Mouse (Mus musculus) forebrain, embryonic 15.5 days (tissue): ENCODE data around the gene Wdr83. TPM values are rescaled to one million over a fixed set of nuclear protein-coding genes. Genes with fewer than 3 reads are reported as not detected.
A peak's percentile ranks its signal among the peaks of the same experiment; 100 is the strongest.
"Not testable (repeated sequence)": the region's sequence is repeated elsewhere in the genome, so short reads cannot be mapped to it uniquely, and the experiment has no call there.

Source experiments
- ATAC-seq: fragments of 200-750 bp; cut with Nextera tagmentation; replicated peaks from 2 replicates; pipeline ENCODE4 v1.8.0; 2017; ENCODE audit warnings: mild to moderate bottlenecking, moderate TSS enrichment, moderate library complexity
- H3K27ac ChIP-seq: fragments of 300-500 bp; sonication (generic); replicated peaks from 2 replicates; pipeline ENCODE4 v1.5.1; 2015; ENCODE audit warnings: mild to moderate bottlenecking, inconsistent platforms
- H3K27me3 ChIP-seq: fragments of 300-500 bp; sonication (generic); 2 replicates; pipeline ENCODE4 v1.6.1; 2015; ENCODE audit warnings: inconsistent platforms
- H3K36me3 ChIP-seq: fragments of 300-500 bp; sonication (generic); 2 replicates; pipeline ENCODE4 v1.6.1; 2015; ENCODE audit warnings: mild to moderate bottlenecking, inconsistent platforms
- H3K4me1 ChIP-seq: fragments of 300-500 bp; sonication (generic); 2 replicates; pipeline ENCODE4 v1.6.1; 2015; ENCODE audit warnings: inconsistent platforms
- H3K4me2 ChIP-seq: fragments of 300-500 bp; sonication (generic); replicated peaks from 2 replicates; pipeline ENCODE4 v1.6.1; 2015; ENCODE audit warnings: mild to moderate bottlenecking, inconsistent platforms
- H3K4me3 ChIP-seq: fragments of 300-500 bp; sonication (generic); 2 replicates; pipeline ENCODE4 v1.5.1; 2015; ENCODE audit warnings: mild to moderate bottlenecking, inconsistent platforms
- H3K9ac ChIP-seq: fragments of 300-500 bp; sonication (generic); replicated peaks from 2 replicates; pipeline ENCODE4 v1.6.1; 2015; ENCODE audit warnings: mild to moderate bottlenecking, inconsistent platforms
- H3K9me3 ChIP-seq: fragments of 300-500 bp; sonication (generic); 2 replicates; pipeline ENCODE4 v1.6.1; 2016; ENCODE audit warnings: inconsistent platforms
- WGBS: fragments of 180-500 bp; shearing (Covaris S2); methylation state at CpG from one replicate; pipeline ENCODE4 v1.1.7; 2015; ENCODE audit warnings: mixed read lengths; 5-methylcytosine and 5-hydroxymethylcytosine counted together
- polyA plus RNA-seq: library from polyadenylated mRNA; unstranded; fragments of >200 nt; fragmentation: Nextera tagmentation; extraction: Ambion mirVana; gene quantifications from 2 replicates; pipeline ENCODE4 v1.2.1, GENCODE M21; 2015

Gene Wdr83
- polyA plus RNA-seq, result 62.1 and 62.3 TPM in 2 replicates

GRCm38 (mm10) chr8:85081216-85081555 is at the start of gene Wdr83:
Wdr83 (minus strand) TSS chr8:85081306.
- H3K27me3 ChIP-seq, result no peaks in the 10 kb centered on the region
- 3% methylated on average over 9 of the region's 9 CpGs for WGBS
- H3K36me3 ChIP-seq, result peaks cover 19% of the 10 kb centered on the region
- peak within 1 kb of the TSS; percentile 77 for H3K4me3 ChIP-seq
- ATAC-seq, result peak; percentile 30; the same call in 1 of the 2 replicates
- H3K4me2 ChIP-seq, result peak within 1 kb of the TSS; percentile 96
- peak within 1 kb of the TSS; percentile 69 for H3K27ac ChIP-seq
- peaks cover 37% of the 10 kb centered on the region for H3K4me1 ChIP-seq
- H3K9ac ChIP-seq, result peak within 1 kb of the TSS; percentile 86
- no peaks in the 10 kb centered on the region for H3K9me3 ChIP-seq

GRCm38 (mm10) chr8:85123691-85124090 is 42.6 kb upstream of the Wdr83 start:
- Histone ChIP-seq H3K9ac (no peak overlapping the region), H3K4me1 (no peaks in the 10 kb centered on the region), H3K27ac (no peak overlapping the region), H3K27me3 (no peaks in the 10 kb centered on the region), H3K4me3 (no peak overlapping the region), H3K4me2 (no peak overlapping the region), H3K36me3 (no peaks in the 10 kb centered on the region), H3K9me3 (no peaks in the 10 kb centered on the region)
- no peak for ATAC-seq
- WGBS, result 90% methylated on average over 8 of the region's 8 CpGs

- no peak within 1 kb of the TSS for H3K4me2 ChIP-seq
- H3K27me3 ChIP-seq, result no peaks in the 10 kb centered on the region
- no peaks in the 10 kb centered on the region for H3K4me1 ChIP-seq
- H3K4me3 ChIP-seq, result no peak within 1 kb of the TSS
- no peak for ATAC-seq
- H3K9me3 ChIP-seq, result no peaks in the 10 kb centered on the region
- no peak within 1 kb of the TSS for H3K27ac ChIP-seq
- H3K9ac ChIP-seq, result no peak within 1 kb of the TSS
- WGBS, result 81% methylated on average over 3 of the region's 3 CpGs
- no peaks in the 10 kb centered on the region for H3K36me3 ChIP-seq
These were observed 41.9 kb upstream of the Wdr83 start, which contains the start of gene Zfp791 for GRCm38 (mm10) chr8:85122995-85123394. Zfp791 (minus strand) TSS chr8:85123095.

DNA sequence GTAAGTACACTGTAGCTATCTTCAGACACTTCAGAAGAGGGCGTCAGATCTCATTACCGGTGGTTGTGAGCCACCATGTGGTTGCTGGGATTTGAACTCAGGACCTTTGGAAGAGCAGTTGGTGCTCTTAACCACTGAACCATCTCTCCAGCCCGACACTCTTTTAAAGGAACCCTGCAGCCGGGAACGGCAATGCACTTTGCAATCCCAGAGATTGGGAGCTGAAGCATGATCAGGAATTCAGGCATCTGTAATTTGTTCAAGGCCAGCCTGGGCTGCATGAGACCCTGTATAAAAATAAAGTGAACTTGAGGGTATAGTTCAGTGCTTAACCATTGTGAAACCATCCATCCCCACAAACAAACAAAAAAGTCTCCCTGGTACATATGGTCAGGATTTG is 39.1 kb upstream of the Wdr83 start:
- H3K4me1 ChIP-seq, H3K27me3 ChIP-seq, H3K4me3 ChIP-seq, H3K36me3 ChIP-seq, H3K4me2 ChIP-seq, ATAC-seq, H3K9me3 ChIP-seq, H3K9ac ChIP-seq, H3K27ac ChIP-seq: not testable (repeated sequence)
- WGBS, result 78% methylated on average over 5 of the region's 5 CpGs

DNA sequence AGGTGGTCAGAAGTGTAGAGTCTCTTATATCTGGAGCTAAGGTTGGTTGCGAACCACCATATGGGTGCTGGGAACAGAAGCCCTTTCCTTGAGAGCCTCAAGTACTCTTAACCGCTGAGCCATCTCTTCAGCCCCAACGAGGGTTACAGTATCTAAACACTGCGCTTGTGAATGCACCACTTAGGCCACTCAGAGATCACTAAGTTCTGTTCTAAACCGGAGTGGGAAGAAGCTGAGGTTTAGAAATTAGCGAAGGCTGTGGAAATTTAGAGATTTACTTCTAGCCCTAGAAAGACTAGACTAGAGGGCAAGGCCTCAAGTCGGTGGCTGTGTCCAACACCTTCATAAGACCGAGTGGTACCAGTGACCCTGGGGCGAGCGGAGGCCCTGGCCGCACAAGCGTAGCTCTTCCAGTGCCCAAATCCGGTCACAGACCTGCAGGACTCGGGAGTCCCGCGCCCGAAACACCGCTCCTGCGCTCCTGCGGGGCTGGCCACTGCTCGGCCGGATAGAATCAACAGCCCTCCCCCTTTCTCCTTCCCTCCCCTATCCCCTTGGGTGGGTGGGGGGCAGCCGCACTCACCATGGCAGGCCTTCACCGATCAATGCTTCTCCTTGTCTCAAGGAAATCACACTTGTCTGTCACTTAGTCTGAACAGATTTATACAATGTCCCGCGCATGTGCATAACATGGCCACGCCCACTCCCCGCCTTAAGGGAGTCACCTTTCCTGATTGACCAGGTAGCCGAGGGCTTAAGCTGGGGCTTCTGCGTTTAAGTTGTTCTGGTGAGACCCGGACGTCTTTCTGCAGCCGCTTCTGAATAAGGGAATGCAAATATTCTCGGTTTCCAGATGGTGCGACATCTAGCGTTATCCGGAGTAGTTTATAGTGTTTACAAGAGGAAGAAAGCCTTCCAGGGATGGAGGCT is 38.2 kb upstream of the Wdr83 start:
- Histone ChIP-seq H3K4me3 (peak overlapping the region; percentile 65), H3K9me3 (no peaks in the 10 kb centered on the region), H3K36me3 (no peaks in the 10 kb centered on the region), H3K4me2 (peak overlapping the region; percentile 81), H3K27me3 (no peaks in the 10 kb centered on the region), H3K4me1 (no peaks in the 10 kb centered on the region), H3K27ac (peak overlapping the region; percentile 64), H3K9ac (peak overlapping the region; percentile 70)
- 7% methylated on average over 37 of the region's 37 CpGs for WGBS
- peak; percentile 93 for ATAC-seq

DNA sequence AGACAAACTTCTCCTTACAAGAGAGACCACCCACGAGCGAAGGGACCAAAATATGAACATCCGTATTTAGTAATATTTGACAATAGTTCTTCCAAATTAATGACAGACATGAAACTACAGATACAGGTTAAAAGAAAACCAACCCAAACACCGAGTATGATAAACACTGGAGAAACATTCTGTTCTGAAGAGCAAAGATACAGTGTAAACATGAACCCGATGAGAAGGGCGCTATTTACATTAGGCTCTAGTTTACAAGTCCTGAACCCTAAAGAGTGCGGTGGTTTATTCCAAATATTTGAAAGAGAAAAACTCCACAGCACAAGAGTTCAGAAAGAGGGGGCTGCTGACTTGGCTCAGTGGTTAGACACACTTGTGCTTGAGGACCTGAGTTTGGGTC is 35.9 kb upstream of the Wdr83 start:
- H3K27me3 ChIP-seq, result no peaks in the 10 kb centered on the region
- no peak overlapping the region for H3K9ac ChIP-seq
- ATAC-seq, result no peak
- 92% methylated on average over 7 of the region's 7 CpGs for WGBS
- no peak overlapping the region for H3K27ac ChIP-seq
- H3K36me3 ChIP-seq, result no peaks in the 10 kb centered on the region
- no peaks in the 10 kb centered on the region; the same call in 1 of the 2 replicates for H3K9me3 ChIP-seq
- no peaks in the 10 kb centered on the region for H3K4me1 ChIP-seq
- H3K4me2 ChIP-seq, result no peak overlapping the region
- H3K4me3 ChIP-seq, result no peak overlapping the region

GRCm38 (mm10) chr8:85115501-85115900 is 34.4 kb upstream of the Wdr83 start:
- ATAC-seq, result no peak
- WGBS, result 80% methylated on average over 4 of the region's 4 CpGs
- Histone ChIP-seq H3K27ac (no peak overlapping the region), H3K4me3 (no peak overlapping the region), H3K36me3 (peaks cover 14% of the 10 kb centered on the region; the same call in 1 of the 2 replicates), H3K4me1 (no peaks in the 10 kb centered on the region), H3K27me3 (no peaks in the 10 kb centered on the region), H3K9ac (no peak overlapping the region), H3K4me2 (no peak overlapping the region), H3K9me3 (no peaks in the 10 kb centered on the region; the same call in 1 of the 2 replicates)

DNA sequence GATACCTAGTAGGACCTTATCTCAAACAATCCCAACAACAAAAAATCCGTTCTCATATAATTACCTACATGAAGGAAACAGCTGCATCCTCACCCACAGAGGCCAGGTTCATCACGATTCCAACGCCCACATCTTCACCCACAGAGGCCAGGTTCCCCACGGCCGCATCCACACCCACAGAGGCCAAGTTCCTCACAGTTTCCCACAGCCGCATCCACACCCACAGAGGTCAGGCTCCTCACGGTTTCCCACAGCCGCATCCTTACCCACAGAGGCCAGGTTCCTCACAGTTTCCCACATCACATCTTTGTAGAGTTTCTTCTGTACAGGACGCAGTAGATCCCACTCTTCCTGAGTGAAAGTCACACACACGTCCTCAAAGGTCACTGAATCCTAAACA is 32.1 kb upstream of the Wdr83 start:
- H3K9me3 ChIP-seq, result no peaks in the 10 kb centered on the region; the same call in 1 of the 2 replicates
- peaks cover 26% of the 10 kb centered on the region for H3K36me3 ChIP-seq
- no peak overlapping the region for H3K4me3 ChIP-seq
- H3K27ac ChIP-seq, result no peak overlapping the region
- H3K9ac ChIP-seq, result no peak overlapping the region
- H3K27me3 ChIP-seq, result no peaks in the 10 kb centered on the region
- WGBS, result 95% methylated on average over 10 of the region's 10 CpGs
- ATAC-seq, result no peak
- no peak overlapping the region for H3K4me2 ChIP-seq
- H3K4me1 ChIP-seq, result no peaks in the 10 kb centered on the region

GRCm38 (mm10) chr8:85100076-85100665 is 19.1 kb upstream of the Wdr83 start:
- H3K9ac ChIP-seq, result no peak overlapping the region
- ATAC-seq, result no peak
- peaks cover 31% of the 10 kb centered on the region for H3K36me3 ChIP-seq
- no peak overlapping the region for H3K4me2 ChIP-seq
- H3K27me3 ChIP-seq, result no peaks in the 10 kb centered on the region
- no peaks in the 10 kb centered on the region for H3K9me3 ChIP-seq
- H3K27ac ChIP-seq, result no peak overlapping the region
- 86% methylated on average over 4 of the region's 4 CpGs for WGBS
- no peaks in the 10 kb centered on the region for H3K4me1 ChIP-seq
- H3K4me3 ChIP-seq, result no peak overlapping the region

GRCm38 (mm10) chr8:85096850-85097249 is 15.7 kb upstream of the Wdr83 start:
- Histone ChIP-seq H3K4me1 (no peaks in the 10 kb centered on the region), H3K27ac (no peak overlapping the region), H3K27me3 (no peaks in the 10 kb centered on the region), H3K9me3 (no peaks in the 10 kb centered on the region), H3K4me2 (no peak overlapping the region), H3K9ac (no peak overlapping the region), H3K4me3 (no peak overlapping the region), H3K36me3 (peaks cover 37% of the 10 kb centered on the region)
- no peak for ATAC-seq
- WGBS, result 92% methylated on average over 4 of the region's 4 CpGs

DNA sequence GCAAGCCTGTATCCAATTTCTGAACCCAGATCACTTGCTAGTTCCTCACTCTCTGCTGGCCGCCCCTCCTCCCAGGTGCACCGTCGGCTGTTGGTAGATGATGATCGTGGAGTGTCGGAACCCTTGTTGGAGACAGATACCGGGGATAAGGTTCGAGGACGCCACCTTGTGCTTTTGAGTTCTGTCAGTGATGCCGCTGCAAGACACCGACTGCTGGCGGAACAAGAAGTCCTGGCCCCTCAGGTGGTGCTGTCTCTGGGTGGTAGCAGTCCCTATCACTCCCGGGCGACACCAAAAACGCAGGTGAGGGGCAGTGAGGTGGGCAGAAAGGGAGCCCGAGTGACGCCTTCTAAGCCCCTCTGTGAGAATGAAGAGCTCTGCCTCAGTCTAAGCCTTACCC is 15.1 kb upstream of the Wdr83 start:
- Histone ChIP-seq H3K27ac (no peak overlapping the region), H3K36me3 (peaks cover 37% of the 10 kb centered on the region), H3K4me3 (no peak overlapping the region), H3K4me1 (no peaks in the 10 kb centered on the region), H3K4me2 (no peak overlapping the region), H3K9ac (no peak overlapping the region), H3K9me3 (no peaks in the 10 kb centered on the region), H3K27me3 (no peaks in the 10 kb centered on the region)
- WGBS, result 94% methylated on average over 16 of the region's 16 CpGs
- ATAC-seq, result no peak

- H3K36me3 ChIP-seq, result peaks cover 37% of the 10 kb centered on the region
- no peaks in the 10 kb centered on the region for H3K27me3 ChIP-seq
- no peaks in the 10 kb centered on the region for H3K4me1 ChIP-seq
- no peak overlapping the region for H3K27ac ChIP-seq
- H3K9ac ChIP-seq, result no peak overlapping the region
- WGBS, result 95% methylated on average over 7 of the region's 7 CpGs
- ATAC-seq, result no peak
- no peaks in the 10 kb centered on the region for H3K9me3 ChIP-seq
- H3K4me3 ChIP-seq, result no peak overlapping the region
- no peak overlapping the region for H3K4me2 ChIP-seq
These were observed 14.5 kb upstream of the Wdr83 start for GRCm38 (mm10) chr8:85095566-85095965.
